Mouse (Mus musculus): Measurements from ENCODE around the gene Mad1l1.

DNA sequence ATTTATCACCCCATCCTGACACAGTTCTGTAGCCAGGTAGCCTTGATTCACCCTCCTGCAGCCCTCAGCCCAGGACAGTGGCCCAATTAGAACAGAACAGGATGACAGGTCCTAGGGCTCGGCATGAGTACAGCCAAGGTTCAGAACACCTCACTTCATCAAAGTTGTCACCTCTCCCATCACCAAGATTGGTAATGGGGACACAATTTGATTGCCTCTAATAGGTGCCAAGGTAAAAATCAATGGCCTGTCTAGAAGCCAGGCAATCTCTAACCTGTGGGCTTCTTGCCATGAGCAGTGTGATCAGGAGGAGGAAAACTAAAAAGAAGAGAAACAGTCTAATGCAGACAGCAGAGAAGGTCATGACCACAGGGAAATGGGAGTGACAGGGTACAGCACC lies 216.5 kb downstream of the Mad1l1 start:
- TF ChIP-seq CTCF (IDR thresholded peaks at IDR 0.05; ENCODE audit: insufficient read depth, low read depth, low read length) (no peak), POLR2A (IDR thresholded peaks at IDR 0.05; ENCODE audit: insufficient read depth, low read depth, low read length) (no peak)
